Mouse (Mus musculus) kidney, adult 2 months (tissue): ENCODE data around the gene Cnn3. TPM values are rescaled to one million over a fixed set of nuclear protein-coding genes. Genes with fewer than 3 reads are reported as not detected.

Experiments used
- DNase-seq: peaks from one replicate; pipeline ENCODE4 v3.0.0; 2021
- H3K27ac ChIP-seq: fragments of 200-500 bp; 2 replicates; pipeline ENCODE4 v1.5.1; 2012; ENCODE audit warnings: low read depth, low read length, control low read depth, inconsistent platforms; ENCODE audit not compliant: insufficient read depth
- H3K27me3 ChIP-seq: fragments of 200-500 bp; replicated peaks from 2 replicates; pipeline ENCODE4 v1.6.1; 2012; ENCODE audit warnings: mild to moderate bottlenecking, moderate library complexity, low read length, inconsistent platforms; ENCODE audit not compliant: control insufficient read depth, insufficient read depth
- H3K36me3 ChIP-seq: fragments of 200-500 bp; 2 replicates; pipeline ENCODE4 v1.6.1; 2012; ENCODE audit warnings: mild to moderate bottlenecking, moderate library complexity, low read length, inconsistent platforms; ENCODE audit not compliant: control insufficient read depth, insufficient read depth
- H3K4me1 ChIP-seq: fragments of 200-500 bp; 2 replicates; pipeline ENCODE4 v1.6.1; 2011; ENCODE audit warnings: low read length; ENCODE audit not compliant: control insufficient read depth, insufficient read depth
- H3K4me3 ChIP-seq: fragments of 200-500 bp; 2 replicates; pipeline ENCODE4 v1.5.1; 2011; ENCODE audit warnings: mild to moderate bottlenecking, low read depth, low read length, control low read depth; ENCODE audit not compliant: insufficient read depth
- CTCF ChIP-seq: fragments of 200-500 bp; conservative IDR thresholded peaks from 2 replicates; pipeline ENCODE4 v1.5.1; 2011; ENCODE audit warnings: low read depth, mild to moderate bottlenecking, control low read depth, low read length, moderate library complexity, mixed read lengths; ENCODE audit not compliant: insufficient read depth, insufficient read length
- POLR2A ChIP-seq: fragments of 200-500 bp; IDR thresholded peaks from one replicate; pipeline ENCODE4 v1.6.1; 2011; ENCODE audit warnings: low read depth, low read length, control low read depth
- WGBS: fragments of 180-500 bp; shearing (Covaris S2); methylation state at CpG from one replicate; pipeline ENCODE4 v1.1.7; 2018; 5-methylcytosine and 5-hydroxymethylcytosine counted together
- polyA plus RNA-seq: library from polyadenylated mRNA; depleted of rRNA; stranded (reverse); fragments of >200 nt; gene quantifications from 2 replicates; pipeline ENCODE4 v1.2.3, GENCODE M21; 2012

The Cnn3 gene
- polyA plus RNA-seq, 1 experiment, result 253 TPM

GRCm38 (mm10) chr3:121430289-121430936 is 4.1 kb downstream of the Cnn3 start:
- Histone ChIP-seq H3K27me3 (no peaks in the 10 kb centered on the region), H3K36me3 (no peaks in the 10 kb centered on the region), H3K27ac (no peak overlapping the region), H3K4me3 (no peak overlapping the region), H3K4me1 (peaks cover 19% of the 10 kb centered on the region)
- 45% methylated on average over 7 of the region's 7 CpGs for WGBS
- TF ChIP-seq CTCF (no peak), POLR2A (no peak)
- DNase-seq, result no peak

DNA sequence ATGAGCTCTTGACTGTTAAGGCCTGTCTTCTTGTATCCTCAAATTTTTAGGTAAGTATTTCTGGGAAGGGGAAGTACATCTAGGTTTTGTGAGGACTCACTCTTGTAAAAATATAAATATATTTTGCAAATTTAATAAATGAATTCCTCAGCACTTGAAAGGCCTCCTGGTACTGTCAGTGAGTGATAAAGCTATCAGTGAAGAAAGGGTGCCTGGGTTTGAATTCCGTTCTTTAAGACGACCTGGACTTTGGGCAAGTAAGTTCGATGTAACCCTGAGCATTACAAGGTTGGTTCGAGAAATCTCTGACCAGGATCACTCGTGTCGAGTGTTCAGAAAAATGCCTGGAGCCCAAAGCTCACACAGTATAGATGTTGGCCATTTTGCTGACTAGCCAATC is 7.1 kb downstream of the Cnn3 start:
- Histone ChIP-seq H3K27ac (no peak overlapping the region), H3K27me3 (no peaks in the 10 kb centered on the region), H3K4me3 (no peak overlapping the region), H3K36me3 (no peaks in the 10 kb centered on the region), H3K4me1 (peaks cover 38% of the 10 kb centered on the region)
- WGBS, result 55% methylated on average over 6 of the region's 6 CpGs
- TF ChIP-seq CTCF, result no peak
- no peak for TF ChIP-seq POLR2A
- DNase-seq, result no peak

DNA sequence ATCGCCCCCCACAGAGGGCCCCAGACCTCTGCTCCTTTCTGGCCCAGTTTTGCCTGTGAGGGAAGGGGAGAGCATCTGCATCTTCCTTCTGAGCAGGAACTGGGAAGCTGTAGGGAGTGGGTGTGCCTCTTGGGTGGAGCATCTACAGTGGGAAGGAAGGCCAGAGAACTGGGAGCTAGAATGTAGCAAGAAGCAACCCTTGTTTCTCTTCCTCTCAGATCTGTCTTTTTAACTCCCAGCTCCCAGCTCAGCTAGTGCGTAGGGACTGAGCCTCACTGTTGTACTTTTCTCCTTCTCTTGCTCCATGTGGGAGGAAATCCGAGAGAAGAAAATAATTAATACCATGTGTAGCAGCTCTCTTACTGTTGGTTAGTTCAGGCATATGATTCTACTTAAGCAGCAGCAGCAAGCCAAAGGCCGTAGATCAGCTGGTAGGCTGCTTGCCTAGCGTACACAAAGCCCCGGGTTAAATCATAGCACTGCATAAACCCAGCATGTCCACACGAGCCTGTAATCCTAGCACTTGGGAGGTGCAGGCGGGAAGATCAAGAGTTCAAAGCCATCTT is 7.8 kb downstream of the Cnn3 start:
- DNase-seq, result no peak
- Histone ChIP-seq H3K4me1 (peaks cover 45% of the 10 kb centered on the region), H3K36me3 (no peaks in the 10 kb centered on the region), H3K27ac (no peak overlapping the region), H3K4me3 (no peak overlapping the region), H3K27me3 (no peaks in the 10 kb centered on the region)
- no peak for TF ChIP-seq POLR2A
- no peak for TF ChIP-seq CTCF
- WGBS, result 31% methylated on average over 8 of the region's 8 CpGs

DNA sequence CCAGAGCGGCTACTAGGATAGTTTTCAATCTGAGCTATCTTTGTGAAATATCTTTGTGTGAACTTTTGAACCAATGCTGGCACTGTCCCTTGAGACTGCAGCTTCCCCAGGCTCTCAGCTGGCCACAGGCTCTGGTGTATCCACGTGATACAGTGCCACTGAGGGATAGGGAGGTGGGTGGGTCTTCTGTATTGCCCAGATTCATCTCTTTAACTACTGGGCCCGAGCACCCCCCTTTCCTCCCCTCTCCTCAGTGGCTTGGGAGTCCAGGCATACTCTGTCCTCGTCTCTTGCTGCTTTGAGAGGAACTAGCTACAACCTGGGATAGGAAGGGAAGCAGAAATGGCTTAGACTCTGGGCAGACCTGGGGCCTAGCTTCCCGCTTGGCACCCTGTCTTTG is 9.0 kb downstream of the Cnn3 start:
- WGBS, result 36% methylated on average over 5 of the region's 5 CpGs
- H3K27ac ChIP-seq, result no peak overlapping the region

DNA sequence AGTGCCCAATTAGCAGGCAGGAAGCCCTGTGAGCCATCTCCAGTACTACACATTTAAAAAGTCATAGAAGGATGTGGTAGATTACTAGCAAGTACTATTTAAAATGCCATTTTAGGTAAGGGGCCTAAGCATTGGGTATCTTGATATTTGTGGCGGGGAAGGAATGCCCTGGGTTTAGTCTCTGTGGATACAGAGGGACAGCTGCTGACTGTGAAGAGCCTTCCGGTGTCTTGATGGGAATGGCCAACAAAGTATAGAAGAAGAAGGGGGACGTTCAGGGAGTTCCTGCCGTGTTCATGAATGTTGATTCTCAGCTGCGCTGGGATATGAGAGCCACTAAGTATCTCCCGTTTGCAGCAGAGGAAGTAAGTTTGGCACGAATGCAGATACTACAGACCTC is 10.8 kb downstream of the Cnn3 start:
- Histone ChIP-seq H3K36me3 (no peaks in the 10 kb centered on the region), H3K4me1 (peaks cover 66% of the 10 kb centered on the region), H3K4me3 (no peak overlapping the region), H3K27me3 (no peaks in the 10 kb centered on the region), H3K27ac (peak overlapping the region; percentile 66)
- TF ChIP-seq CTCF, result no peak
- no peak for DNase-seq
- WGBS, result 65% methylated on average over 7 of the region's 7 CpGs

More for the DNA sequence above, 9.0 kb downstream of the Cnn3 start:
- Histone ChIP-seq H3K27me3 (no peaks in the 10 kb centered on the region), H3K36me3 (no peaks in the 10 kb centered on the region), H3K4me3 (no peak overlapping the region), H3K4me1 (peaks cover 57% of the 10 kb centered on the region)
- TF ChIP-seq POLR2A, result no peak
- TF ChIP-seq CTCF, result no peak
- no peak for DNase-seq

GRCm38 (mm10) chr3:121437996-121438395 is 11.7 kb downstream of the Cnn3 start:
- TF ChIP-seq CTCF (no peak), POLR2A (no peak)
- Histone ChIP-seq H3K27me3 (no peaks in the 10 kb centered on the region), H3K4me1 (peaks cover 74% of the 10 kb centered on the region), H3K4me3 (no peak overlapping the region), H3K27ac (peak overlapping the region; percentile 66), H3K36me3 (no peaks in the 10 kb centered on the region)
- peak; percentile 71 for DNase-seq
- WGBS, result 37% methylated on average over 7 of the region's 7 CpGs

DNA sequence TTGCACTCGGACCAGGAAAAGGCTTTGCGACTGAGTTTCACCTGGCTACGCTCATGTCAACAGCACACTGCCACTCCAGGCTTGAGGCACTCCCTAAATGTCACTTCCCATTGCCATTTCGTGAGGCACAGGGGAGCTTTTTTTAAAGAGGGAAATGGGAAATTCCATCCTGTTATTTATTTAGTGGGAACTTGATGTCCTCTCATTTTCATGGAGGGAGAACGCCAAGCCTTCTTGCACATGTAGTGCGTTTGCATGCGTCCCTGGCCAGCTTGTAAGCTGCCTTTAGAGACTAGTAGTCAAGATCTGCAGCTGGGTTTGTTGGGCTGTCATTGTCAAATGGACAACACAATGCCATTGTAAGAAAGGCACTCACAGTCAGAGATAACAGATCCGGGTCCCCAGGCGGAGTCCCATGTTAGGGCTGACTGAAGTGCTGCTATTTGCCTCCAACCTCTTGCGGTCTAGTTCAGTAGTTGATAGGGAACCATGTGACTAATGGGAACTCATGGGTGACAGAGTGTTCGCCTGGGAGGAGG is 13.4 kb downstream of the Cnn3 start:
- peak overlapping the region; percentile 76 for H3K27ac ChIP-seq
- no peak overlapping the region for H3K4me3 ChIP-seq
- peak; percentile 59 for DNase-seq
- no peak for TF ChIP-seq POLR2A
- no peak for TF ChIP-seq CTCF
- H3K36me3 ChIP-seq, result no peaks in the 10 kb centered on the region
- no peaks in the 10 kb centered on the region for H3K27me3 ChIP-seq
- WGBS, result 28% methylated on average over 11 of the region's 11 CpGs
- peaks cover 72% of the 10 kb centered on the region for H3K4me1 ChIP-seq

- no peak for TF ChIP-seq POLR2A
- TF ChIP-seq CTCF, result no peak
- 77% methylated on average over 12 of the region's 12 CpGs for WGBS
- DNase-seq, result no peak
- Histone ChIP-seq H3K36me3 (no peaks in the 10 kb centered on the region), H3K27me3 (no peaks in the 10 kb centered on the region), H3K4me1 (peaks cover 66% of the 10 kb centered on the region), H3K27ac (peak overlapping the region; percentile 18; the same call in 1 of the 2 replicates), H3K4me3 (no peak overlapping the region)
Observed at GRCm38 (mm10) chr3:121441504-121441903, 15.2 kb downstream of the Cnn3 start.
